Mouse (Mus musculus) megakaryocyte, embryonic 14.5 days (primary cell): Measurements from ENCODE around the gene Nedd8. TPM values are rescaled to one million over a fixed set of nuclear protein-coding genes. Genes with fewer than 3 reads are reported as not detected.

Source experiments
- H3K27me3 ChIP-seq: replicated peaks from 2 replicates; pipeline ENCODE3; 2012; ENCODE audit warnings: inconsistent platforms
- H3K36me3 ChIP-seq: replicated peaks from 2 replicates; pipeline ENCODE3; 2012; ENCODE audit warnings: low read length, inconsistent platforms, mixed read lengths
- H3K4me1 ChIP-seq: 2 replicates; pipeline ENCODE4 v1.6.1; 2012; ENCODE audit warnings: inconsistent platforms
- H3K4me3 ChIP-seq: replicated peaks from 2 replicates; pipeline ENCODE3; 2012; ENCODE audit warnings: moderate library complexity, mild to moderate bottlenecking, inconsistent platforms
- H3K9me3 ChIP-seq: 2 replicates; pipeline ENCODE4 v1.6.1; 2012; ENCODE audit warnings: inconsistent platforms
- FLI1 ChIP-seq: IDR thresholded peaks from 2 replicates; pipeline ENCODE4 v1.6.1; 2012; ENCODE audit warnings: low read length, inconsistent platforms, mixed read lengths
- GATA1 ChIP-seq: IDR thresholded peaks from 3 replicates; pipeline ENCODE4 v1.6.1; 2012; ENCODE audit warnings: mixed read lengths, low read length, inconsistent platforms, borderline replicate concordance
- polyA plus RNA-seq: library from polyadenylated mRNA; stranded (reverse); fragments of >175 nt; gene quantifications from 2 replicates; pipeline ENCODE4 v1.2.3, GENCODE M21; 2012; ENCODE audit warnings: low replicate concordance; ENCODE audit not compliant: insufficient read depth

The Nedd8 gene
- polyA plus RNA-seq, 1 experiment, result 102 TPM

DNA sequence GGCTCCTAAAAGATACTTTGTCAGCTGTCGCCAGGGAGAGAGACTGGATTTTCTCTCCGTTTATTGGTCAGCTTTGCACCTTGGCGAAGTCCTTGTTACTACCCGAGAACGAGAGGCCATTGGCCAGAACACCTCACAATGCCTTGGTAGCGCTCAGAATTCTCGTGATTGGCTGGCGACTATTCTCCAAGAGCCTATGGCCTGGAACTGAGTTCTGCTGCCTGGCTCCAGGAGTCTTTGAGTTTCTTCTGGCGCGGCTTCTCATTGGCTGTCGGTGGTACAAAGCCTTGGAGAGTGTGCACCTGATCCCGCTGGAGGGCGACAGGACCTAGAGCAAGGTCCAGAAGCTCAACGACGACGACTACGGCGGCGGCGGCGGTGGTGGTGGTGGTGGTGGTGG, 54.1 kb downstream of the Nedd8 start, which contains the start of gene Rec8:
Gene Rec8 (plus strand): TSS at position 216 of the 400 bp plus-strand sequence.
- Histone ChIP-seq H3K36me3 (no peaks in the 10 kb centered on the region), H3K4me3 (peak within 1 kb of the TSS; percentile 76), H3K9me3 (no peaks in the 10 kb centered on the region), H3K27me3 (peaks cover 18% of the 10 kb centered on the region), H3K4me1 (peaks cover 30% of the 10 kb centered on the region)
- TF ChIP-seq FLI1, result no peak
- no peak for TF ChIP-seq GATA1

GRCm38 (mm10) chr14:55616844-55617243, 55.1 kb downstream of the Nedd8 start:
- TF ChIP-seq GATA1 (no peak), FLI1 (no peak)
- Histone ChIP-seq H3K9me3 (no peaks in the 10 kb centered on the region), H3K4me3 (no peak overlapping the region), H3K27me3 (peaks cover 18% of the 10 kb centered on the region), H3K4me1 (peaks cover 23% of the 10 kb centered on the region), H3K36me3 (no peaks in the 10 kb centered on the region)

GRCm38 (mm10) chr14:55615876-55616275, 56.0 kb downstream of the Nedd8 start:
- no peak for TF ChIP-seq FLI1
- TF ChIP-seq GATA1, result no peak
- H3K9me3 ChIP-seq, result no peaks in the 10 kb centered on the region
- peaks cover 21% of the 10 kb centered on the region for H3K4me1 ChIP-seq
- H3K36me3 ChIP-seq, result peaks cover 2% of the 10 kb centered on the region
- peaks cover 18% of the 10 kb centered on the region for H3K27me3 ChIP-seq
- H3K4me3 ChIP-seq, result no peak overlapping the region

- H3K36me3 ChIP-seq, result peaks cover 13% of the 10 kb centered on the region
- peaks cover 21% of the 10 kb centered on the region for H3K4me1 ChIP-seq
- peaks cover 14% of the 10 kb centered on the region for H3K27me3 ChIP-seq
- TF ChIP-seq GATA1, result no peak
- no peak for TF ChIP-seq FLI1
- H3K4me3 ChIP-seq, result no peak overlapping the region
- no peaks in the 10 kb centered on the region for H3K9me3 ChIP-seq
Observed at GRCm38 (mm10) chr14:55614565-55615178, 57.3 kb downstream of the Nedd8 start.

DNA sequence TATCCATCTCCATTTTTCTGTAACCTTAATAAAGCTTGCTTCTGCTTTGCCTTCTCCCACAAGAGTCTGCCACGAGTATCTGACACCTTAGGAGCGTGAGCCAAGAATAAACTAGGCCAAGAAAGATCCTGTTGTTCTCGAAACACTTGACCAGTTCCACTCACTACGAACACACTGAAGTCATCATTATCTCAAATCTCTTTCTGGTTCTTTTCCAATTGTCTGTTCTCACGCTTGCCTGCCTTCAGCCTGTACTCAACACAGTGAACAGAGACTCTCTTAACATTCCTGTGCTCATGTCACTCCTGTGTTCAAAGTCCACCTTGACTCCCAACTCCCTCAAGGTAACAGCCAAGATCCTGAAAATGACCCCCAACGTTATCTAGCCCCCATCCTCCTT, 58.6 kb downstream of the Nedd8 start:
- no peaks in the 10 kb centered on the region for H3K9me3 ChIP-seq
- TF ChIP-seq GATA1 (no peak), FLI1 (no peak)
- H3K4me3 ChIP-seq, result no peak overlapping the region
- H3K36me3 ChIP-seq, result peaks cover 26% of the 10 kb centered on the region
- peaks cover 3% of the 10 kb centered on the region for H3K27me3 ChIP-seq
- H3K4me1 ChIP-seq, result peaks cover 14% of the 10 kb centered on the region

Other genes with a start within 250 kb of the Nedd8 start
- 17.5 and 33.7 TPM in 2 replicates for gene Dhrs4, start 193.4 kb downstream of the Nedd8 start, polyA plus RNA-seq
- gene Carmil3, start 181.5 kb downstream of the Nedd8 start, polyA plus RNA-seq, result 1.9 TPM in 1 of 2 replicates, not detected in the other
- not detected in 2 replicates for gene Cpne6, start 161.7 kb downstream of the Nedd8 start, polyA plus RNA-seq
- not detected in 2 replicates for gene Nrl, start 147.1 kb downstream of the Nedd8 start, polyA plus RNA-seq
- 19.1 and 50.7 TPM in 2 replicates for gene Pck2, start 131.9 kb downstream of the Nedd8 start, polyA plus RNA-seq
- 11.5 and 17.6 TPM in 2 replicates for gene Dcaf11, start 112.1 kb downstream of the Nedd8 start, polyA plus RNA-seq
- gene A730061H03Rik, start 111.7 kb downstream of the Nedd8 start, polyA plus RNA-seq, result not detected in 2 replicates
- not detected in 2 replicates for gene Fitm1, start 96.5 kb downstream of the Nedd8 start, polyA plus RNA-seq
- 66.3 and 162 TPM in 2 replicates for gene Psme1, start 94.0 kb downstream of the Nedd8 start, polyA plus RNA-seq
- 2.0 and 18.9 TPM in 2 replicates for gene Emc9, start 86.8 kb downstream of the Nedd8 start, polyA plus RNA-seq
- gene Psme2, start 81.0 kb downstream of the Nedd8 start, polyA plus RNA-seq, result 23.2 and 78.2 TPM in 2 replicates
- 17.1 and 20.4 TPM in 2 replicates for gene Rnf31, start 80.4 kb downstream of the Nedd8 start, polyA plus RNA-seq
- 40.0 and 114 TPM in 2 replicates for gene Irf9, start 68.6 kb downstream of the Nedd8 start, polyA plus RNA-seq
- 1.4 and 9.7 TPM in 2 replicates for gene Rec8, start 54.1 kb downstream of the Nedd8 start, polyA plus RNA-seq
- 12.4 and 38.3 TPM in 2 replicates for gene Ipo4, start 36.2 kb downstream of the Nedd8 start, polyA plus RNA-seq
- gene Gm49378, start 34.2 kb downstream of the Nedd8 start, polyA plus RNA-seq, result 0.64 and 4.9 TPM in 2 replicates
- 5.8 and 9.0 TPM in 2 replicates for gene Tm9sf1, start 28.3 kb downstream of the Nedd8 start, polyA plus RNA-seq
- gene Tssk4, start 21.9 kb downstream of the Nedd8 start, polyA plus RNA-seq, result 0.23 TPM in 1 of 2 replicates, not detected in the other
- gene Mdp1, start 11.6 kb downstream of the Nedd8 start, polyA plus RNA-seq, result 3.3 and 20.1 TPM in 2 replicates
- 12.5 and 39.5 TPM in 2 replicates for gene Gmpr2, start 183 bp downstream of the Nedd8 start, polyA plus RNA-seq
- 15.6 and 18.7 TPM in 2 replicates for gene Tinf2, start 9.7 kb upstream of the Nedd8 start, polyA plus RNA-seq
- gene Tgm1, start 41.8 kb upstream of the Nedd8 start, polyA plus RNA-seq, result 1.1 and 2.7 TPM in 2 replicates
- gene Rabggta, start 50.1 kb upstream of the Nedd8 start, polyA plus RNA-seq, result 9.5 and 9.9 TPM in 2 replicates
- 1.2 and 3.7 TPM in 2 replicates for gene Dhrs1, start 73.6 kb upstream of the Nedd8 start, polyA plus RNA-seq
- gene Nop9, start 73.6 kb upstream of the Nedd8 start, polyA plus RNA-seq, result 18.3 and 25.1 TPM in 2 replicates
- gene Cideb, start 86.3 kb upstream of the Nedd8 start, polyA plus RNA-seq, result 1.5 and 3.3 TPM in 2 replicates
- 3.2 and 5.6 TPM in 2 replicates for gene Ltb4r2, start 89.3 kb upstream of the Nedd8 start, polyA plus RNA-seq
- 24.2 and 36.1 TPM in 2 replicates for gene Ltb4r1, start 93.8 kb upstream of the Nedd8 start, polyA plus RNA-seq
- gene Adcy4, start 112.0 kb upstream of the Nedd8 start, polyA plus RNA-seq, result not detected in 2 replicates
- gene Ripk3, start 116.7 kb upstream of the Nedd8 start, polyA plus RNA-seq, result 38.4 and 95.9 TPM in 2 replicates
- 0.08 TPM in 1 of 2 replicates, not detected in the other for gene Nfatc4, start 151.0 kb upstream of the Nedd8 start, polyA plus RNA-seq
- gene Nynrin, start 181.9 kb upstream of the Nedd8 start, polyA plus RNA-seq, result 0.61 and 1.4 TPM in 2 replicates
- 1.2 TPM in 1 of 2 replicates, not detected in the other for gene Cbln3, start 212.3 kb upstream of the Nedd8 start, polyA plus RNA-seq
- gene Khnyn, start 212.8 kb upstream of the Nedd8 start, polyA plus RNA-seq, result 7.3 and 10.5 TPM in 2 replicates
- gene Sdr39u1, start 228.2 kb upstream of the Nedd8 start, polyA plus RNA-seq, result 6.6 TPM in 1 of 2 replicates, not detected in the other